Mouse (Mus musculus) inflammation-experienced regulatory T-cells (primary cell): ENCODE data around the gene Unc80. TPM values are rescaled to one million over a fixed set of nuclear protein-coding genes. Genes with fewer than 3 reads are reported as not detected.

Experiments used
- polyA plus RNA-seq, 2 experiments: library from polyadenylated mRNA; unstranded; fragments of 100-300 nt; shearing (Covaris generic); gene quantifications; one replicate each; pipeline ENCODE4 v1.2.1; 2017

Gene Unc80
- polyA plus RNA-seq: 1 to 10 TPM in 1 of 2 experiments, under 1 TPM in 1; 0.81 to 3.6 TPM

DNA sequence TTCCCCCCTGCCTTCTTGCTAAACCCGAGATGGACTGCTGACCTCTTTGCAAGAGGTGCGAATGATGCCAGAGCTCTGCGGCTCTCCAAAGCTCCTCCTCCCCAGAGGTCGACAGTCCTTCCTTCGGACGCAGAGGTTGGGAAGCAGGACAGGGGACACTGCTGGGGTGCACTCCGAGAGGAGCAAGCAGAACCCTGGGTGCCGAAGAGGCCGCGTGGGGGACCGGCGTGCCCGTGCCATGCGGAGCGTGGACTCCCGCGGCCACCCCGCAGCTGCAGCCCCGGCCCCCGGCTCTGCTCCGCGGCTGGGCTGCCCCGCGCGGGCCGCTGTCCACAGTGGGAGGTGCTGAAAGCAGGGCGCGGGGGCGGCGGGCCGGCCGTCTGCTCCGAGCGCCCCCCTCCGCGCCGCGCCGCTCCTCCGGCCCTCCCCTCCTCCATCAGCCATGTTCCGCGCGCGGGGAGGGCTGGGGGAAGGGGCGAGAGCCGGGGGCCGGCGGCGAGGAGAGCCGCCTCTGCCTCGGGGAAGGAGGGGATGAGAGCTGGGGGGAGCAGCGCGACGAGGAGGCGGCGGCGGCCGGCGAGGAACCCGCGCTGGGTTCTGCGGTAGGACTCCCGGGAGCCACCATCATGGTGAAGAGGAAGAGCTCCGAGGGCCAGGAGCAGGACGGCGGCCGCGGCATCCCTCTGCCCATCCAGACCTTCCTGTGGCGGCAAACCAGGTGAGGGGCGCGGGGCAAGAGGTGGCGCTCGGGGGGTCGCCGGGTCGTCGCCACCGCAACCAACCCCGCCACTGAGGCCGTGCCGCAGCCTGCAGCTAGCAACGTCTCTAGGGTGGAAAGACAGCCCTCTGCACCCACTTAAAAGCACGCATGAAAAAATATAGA lies at the start of gene Unc80:
Gene Unc80, plus strand, starts transcription at position 547 of the 883 bp plus-strand sequence.

DNA sequence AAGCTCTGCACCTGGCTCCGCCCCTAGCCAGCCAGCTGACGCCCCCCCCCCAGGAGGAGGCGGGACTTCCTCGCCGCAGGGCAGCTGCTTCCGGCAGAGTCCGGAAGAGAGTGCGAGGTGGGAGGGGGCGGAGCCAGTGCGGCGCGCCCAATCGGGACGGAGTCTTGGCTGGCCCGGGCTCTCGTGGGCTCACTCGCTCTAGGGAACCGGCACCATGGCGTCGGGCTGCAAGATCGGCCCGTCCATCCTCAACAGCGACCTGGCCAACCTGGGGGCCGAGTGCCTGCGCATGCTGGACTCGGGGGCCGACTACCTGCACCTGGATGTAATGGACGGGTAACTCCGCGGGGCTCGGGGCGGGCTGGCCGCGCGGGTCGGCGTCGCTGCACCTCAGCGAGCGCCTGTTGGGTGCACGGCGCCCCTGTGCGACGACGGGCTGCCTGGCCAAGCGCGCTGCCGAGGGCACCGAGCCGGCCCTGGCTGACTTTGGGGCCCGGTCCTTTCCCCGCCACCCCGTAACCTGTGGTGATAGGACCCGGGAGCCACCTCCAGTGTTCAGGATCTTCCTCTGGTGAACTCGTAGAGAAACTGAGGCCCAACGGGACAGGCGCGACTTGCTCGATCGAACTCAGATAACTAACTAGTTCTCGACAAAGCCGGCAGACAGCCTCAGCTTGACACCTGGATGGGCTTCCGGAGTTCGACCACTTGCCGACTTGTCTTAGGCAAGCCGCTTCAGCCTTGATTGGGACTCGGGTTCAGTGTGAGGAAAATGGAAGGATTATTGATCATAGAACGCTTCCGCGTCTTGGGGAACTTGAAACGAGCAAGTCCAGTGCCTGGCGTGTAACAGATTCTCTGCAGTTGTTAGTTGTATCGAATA lies 232.8 kb downstream of the Unc80 start, which contains the start of gene Rpe:
Gene Rpe, plus strand, starts transcription at position 139 of the 883 bp plus-strand sequence.

Other genes starting within 250 kb of the Unc80 start
- 10 to 100 TPM; 41.6 to 52.3 TPM for gene Rpe, start 232.5 kb downstream of the Unc80 start, polyA plus RNA-seq